14 mouse cellular contexts compared by ENCODE assay signal in genomic region chr19:57600233-57600929, GRCm38 (mm10). TPM values are rescaled to one million over a fixed set of nuclear protein-coding genes. Genes with fewer than 3 reads are reported as not detected.
A peak's percentile ranks its signal among the peaks of the same experiment; 100 is the strongest.
DNase-seq lines count a peak whose midpoint lies in the region; ATAC-seq and TF ChIP-seq lines count a peak whose summit lies in the region.
"Had no signal": no experiment of that assay in that cellular context is flagged by ENCODE, and none has a peak within 500 bp of the region (broad histone marks: within the 10 kb centered on the region; RNA-seq: fewer than 3 reads in every experiment).

No protein-coding gene starts in this region.

- WGBS in embryonic facial prominence, embryonic 15.5 days, result 39% methylated on average over 16 of the region's 16 CpGs
- WGBS in lung, embryonic 14.5 days, result 32% methylated on average over 16 of the region's 16 CpGs

- H3K4me3 ChIP-seq in embryonic facial prominence, embryonic 15.5 days (replicated peaks), result no peak overlapping the region
- no peak overlapping the region for H3K4me3 ChIP-seq in lung, embryonic 14.5 days (ENCODE audit: low read depth, low read length)
- H3K4me3 ChIP-seq in layer of hippocampus, adult 2 months, result no peak overlapping the region
- H3K4me3 ChIP-seq: erythroblast, embryonic 14.5 days; gastrocnemius, adult 2 months; megakaryocyte, embryonic 14.5 days; neural tube, embryonic 12.5 days had no signal

- no peaks in the 10 kb centered on the region for H3K36me3 ChIP-seq in embryonic facial prominence, embryonic 15.5 days
- H3K36me3 ChIP-seq in lung, embryonic 14.5 days (ENCODE audit: insufficient read depth), result no peaks in the 10 kb centered on the region
- H3K36me3 ChIP-seq: G1E; neural tube, embryonic 12.5 days had no signal

- no peaks in the 10 kb centered on the region for H3K9me3 ChIP-seq in embryonic facial prominence, embryonic 15.5 days (replicated peaks)
- no peaks in the 10 kb centered on the region for H3K9me3 ChIP-seq in lung, embryonic 14.5 days (ENCODE audit: low read depth, low read length)
- H3K9me3 ChIP-seq: megakaryocyte, embryonic 14.5 days; neural tube, embryonic 12.5 days had no signal

- no peak overlapping the region for H3K9ac ChIP-seq in embryonic facial prominence, embryonic 15.5 days
- no peak overlapping the region for H3K9ac ChIP-seq in lung, embryonic 14.5 days
- H3K9ac ChIP-seq: neural tube, embryonic 12.5 days had no signal

- peaks cover 13% of the 10 kb centered on the region for H3K4me1 ChIP-seq in embryonic facial prominence, embryonic 15.5 days
- 0 out of 2 replicates have a peak, but pooled peaks cover 5% of the 10 kb centered on the region for H3K4me1 ChIP-seq in lung, embryonic 14.5 days (ENCODE audit: insufficient read depth)

- no peak for TF ChIP-seq CTCF in lung, embryonic 14.5 days (IDR thresholded peaks at IDR 0.05; ENCODE audit: low read depth)
- no peak for TF ChIP-seq CTCF in layer of hippocampus, adult 2 months (conservative IDR thresholded peaks at IDR 0.05)

- ATAC-seq in embryonic facial prominence, embryonic 15.5 days (ENCODE audit: insufficient number of reproducible peaks, low FRiP score, low TSS enrichment, low read depth), result no peak
- ATAC-seq in lung, embryonic 14.5 days (ENCODE audit: insufficient read depth), result no peak

- DNase-seq in testis, postnatal 10 days (ENCODE audit: low spot score), result peak; percentile 33
- DNase-seq in testis, postnatal 14 days (ENCODE audit: low spot score), result no peak
- DNase-seq in lung, embryonic 14.5 days, result peak; percentile 59
- no peak for DNase-seq in adrenal gland, postnatal 10 days
- no peak for DNase-seq in layer of hippocampus, adult 2 months (ENCODE audit: low spot score in 2 of 2)
- no peak for DNase-seq in embryo, embryonic 11 days
- DNase-seq: cerebellum, adult 2 months; gastrocnemius, adult 2 months; kidney, postnatal 25 days had no signal

- H3K27me3 ChIP-seq in embryonic facial prominence, embryonic 15.5 days, result no peaks in the 10 kb centered on the region
- no peaks in the 10 kb centered on the region for H3K27me3 ChIP-seq in lung, embryonic 14.5 days (ENCODE audit: insufficient read depth, low read length)
- H3K27me3 ChIP-seq: neural tube, embryonic 12.5 days had no signal

- peak overlapping the region; percentile 63 for H3K27ac ChIP-seq in embryonic facial prominence, embryonic 15.5 days (replicated peaks)
- H3K27ac ChIP-seq in lung, embryonic 14.5 days (ENCODE audit: low read depth), result no peak overlapping the region
- H3K27ac ChIP-seq in layer of hippocampus, adult 2 months, result no peak overlapping the region
- H3K27ac ChIP-seq: gastrocnemius, adult 2 months; neural tube, embryonic 12.5 days had no signal

- no peak overlapping the region for H3K4me2 ChIP-seq in embryonic facial prominence, embryonic 15.5 days (replicated peaks)
- peak overlapping the region; percentile 29 for H3K4me2 ChIP-seq in lung, embryonic 14.5 days
- H3K4me2 ChIP-seq: neural tube, embryonic 12.5 days had no signal

RNA-seq across cellular contexts. Expression of gene Atrnl1, which starts 10.5 kb away (rescaled TPM):
- 7.1 and 8.0 TPM in 2 replicates for polyA plus RNA-seq in embryonic facial prominence, embryonic 15.5 days (2015; fragmentation: Nextera tagmentation; extraction: Ambion mirVana)
- polyA plus RNA-seq in lung, embryonic 14.5 days (2014; fragmentation: Nextera tagmentation; extraction: Ambion mirVana), result 7.1 and 7.7 TPM in 2 replicates
- total RNA-seq in adrenal gland, postnatal 10 days (2021), result 10 to 100 TPM; 25.3 to 33.2 TPM
- 10 to 100 TPM; 67.2 to 69.7 TPM for total RNA-seq in layer of hippocampus, adult 2 months (2021)

Comparison
In these comparisons a context has a peak if more than half of its experiments do, and no peak if none do; other contexts are left out.
1. DNase-seq: peak in testis, postnatal 10 days (single experiment) and lung, embryonic 14.5 days (single experiment); none in testis, postnatal 14 days (single experiment), adrenal gland, postnatal 10 days (single experiment), layer of hippocampus, adult 2 months (0 of 2) and embryo, embryonic 11 days (single experiment).